Mouse (Mus musculus) C2C12 (cell line): ENCODE results near the gene Gm21887.
"Not testable (repeated sequence)": the region's sequence is repeated elsewhere in the genome, so short reads cannot be mapped to it uniquely, and the experiment has no call there.

ENCODE experiments used
- CEBPB ChIP-seq: IDR thresholded peaks from one replicate; pipeline ENCODE4 v1.6.1; 2011; ENCODE audit warnings: low read depth, mild to moderate bottlenecking, control low read depth, moderate library complexity
- CTCF ChIP-seq: IDR thresholded peaks from one replicate; pipeline ENCODE4 v1.5.1; 2011; ENCODE audit not compliant: control insufficient read depth, insufficient read depth, insufficient read length
- FOSL1 ChIP-seq: IDR thresholded peaks from one replicate; pipeline ENCODE4 v1.8.0; 2011; ENCODE audit warnings: mild to moderate bottlenecking, low read length; ENCODE audit not compliant: poor library complexity, insufficient read depth, severe bottlenecking
- MAX ChIP-seq: IDR thresholded peaks from one replicate; pipeline ENCODE4 v1.6.1; 2011; ENCODE audit warnings: mild to moderate bottlenecking, control low read depth
- MYOD1 ChIP-seq: IDR thresholded peaks from one replicate; pipeline ENCODE4 v1.6.1; 2011; ENCODE audit warnings: low read depth; ENCODE audit not compliant: control insufficient read depth, insufficient read length
- MYOG ChIP-seq: IDR thresholded peaks from one replicate; pipeline ENCODE4 v1.6.1; 2011; ENCODE audit not compliant: control insufficient read depth, insufficient read length; ENCODE audit errors: extremely low read depth
- USF1 ChIP-seq: IDR thresholded peaks from one replicate; pipeline ENCODE4 v1.6.1; 2011; ENCODE audit warnings: low read depth, mild to moderate bottlenecking, control low read depth, moderate library complexity

DNA sequence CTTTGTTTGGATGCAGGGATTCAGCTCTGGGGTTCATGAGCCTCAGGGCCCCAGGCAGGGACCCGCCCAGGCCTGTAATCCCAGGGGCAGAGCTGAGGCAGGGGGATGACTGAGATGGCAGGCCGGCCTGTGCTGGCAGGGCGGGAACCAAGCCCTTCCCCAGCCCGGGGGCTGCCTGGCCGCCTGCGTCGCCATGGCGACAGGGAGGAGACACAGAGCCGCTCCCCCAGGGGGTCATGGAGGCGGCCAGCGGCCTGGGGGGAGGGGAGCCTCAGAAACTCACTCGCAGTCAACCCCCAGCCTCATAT is 8.1 kb upstream of the Gm21887 start:
- not testable (repeated sequence) for TF ChIP-seq CTCF, MYOG, MAX, USF1, FOSL1, CEBPB, MYOD1
